Mouse (Mus musculus): Measurements from ENCODE around the gene Pea15a.

Pea15a gene

DNA sequence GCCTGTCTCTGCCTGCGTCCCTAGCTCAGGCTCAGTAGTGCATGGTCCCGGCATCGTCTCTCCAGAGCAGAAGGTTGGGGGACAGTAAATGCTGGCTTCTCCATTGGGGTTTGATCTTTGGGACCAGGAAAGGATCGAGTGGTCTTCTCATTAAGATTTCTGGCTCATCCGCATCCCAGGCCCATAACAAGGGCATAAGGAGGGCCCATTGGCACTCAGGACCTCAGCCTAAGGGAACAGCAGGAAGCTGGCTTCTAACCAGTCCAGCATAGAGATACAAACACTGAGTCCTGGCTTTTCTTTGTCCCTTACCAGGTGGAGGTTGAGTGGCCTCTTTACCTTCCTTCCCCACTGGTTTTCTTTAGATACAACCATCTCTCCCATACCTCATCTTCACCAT is 8.8 kb downstream of the Pea15a start:
- TF ChIP-seq GATA4 (IDR thresholded peaks at IDR 0.05; ENCODE audit: insufficient replicate concordance, low read length): no peak

DNA sequence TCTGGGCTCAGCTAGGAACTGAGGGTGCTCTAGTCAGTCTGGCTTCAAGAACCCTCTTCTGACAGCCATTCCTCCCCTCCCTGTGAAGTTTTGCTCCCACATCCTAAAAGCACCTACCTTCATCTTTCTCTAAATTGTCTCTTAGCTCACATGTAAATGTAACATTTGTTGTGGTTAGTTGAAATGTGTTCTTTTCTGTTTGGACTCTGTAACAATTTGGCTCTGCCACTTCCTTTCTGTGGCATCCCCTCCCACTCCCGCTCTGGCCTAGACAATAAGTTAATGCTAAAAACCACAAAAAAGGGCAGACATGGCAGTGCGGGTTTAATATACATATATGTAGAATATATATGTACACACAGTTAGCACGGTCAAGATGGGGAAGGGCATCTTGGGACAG is 9.5 kb downstream of the Pea15a start:
- no peak for TF ChIP-seq GATA4 (IDR thresholded peaks at IDR 0.05; ENCODE audit: insufficient replicate concordance, low read length)

DNA sequence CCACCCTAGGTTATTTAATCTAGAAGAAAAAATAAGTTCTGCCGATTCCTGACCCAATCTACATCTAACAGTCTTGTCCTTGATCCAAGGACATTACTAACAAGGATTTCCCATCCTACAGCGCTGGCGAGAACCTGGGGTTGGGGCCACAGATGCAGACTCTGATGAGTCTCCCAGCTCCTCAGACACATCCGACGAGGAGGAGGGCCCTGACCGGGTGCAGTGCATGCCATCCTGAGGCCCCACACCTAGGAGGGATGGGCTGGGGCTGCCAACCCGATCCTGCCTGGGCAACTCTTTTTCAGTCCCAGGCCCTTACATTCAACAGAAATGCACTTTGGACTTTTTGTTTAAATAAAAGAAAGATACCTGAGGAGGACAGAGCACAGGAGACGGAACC is 12.2 kb downstream of the Pea15a start:
- no peak for TF ChIP-seq GATA4 (IDR thresholded peaks at IDR 0.05; ENCODE audit: insufficient replicate concordance, low read length)

GRCm38 (mm10) chr1:172192217-172192616 is 14.4 kb downstream of the Pea15a start:
- no peak for TF ChIP-seq GATA4 (IDR thresholded peaks at IDR 0.05; ENCODE audit: insufficient replicate concordance, low read length)

DNA sequence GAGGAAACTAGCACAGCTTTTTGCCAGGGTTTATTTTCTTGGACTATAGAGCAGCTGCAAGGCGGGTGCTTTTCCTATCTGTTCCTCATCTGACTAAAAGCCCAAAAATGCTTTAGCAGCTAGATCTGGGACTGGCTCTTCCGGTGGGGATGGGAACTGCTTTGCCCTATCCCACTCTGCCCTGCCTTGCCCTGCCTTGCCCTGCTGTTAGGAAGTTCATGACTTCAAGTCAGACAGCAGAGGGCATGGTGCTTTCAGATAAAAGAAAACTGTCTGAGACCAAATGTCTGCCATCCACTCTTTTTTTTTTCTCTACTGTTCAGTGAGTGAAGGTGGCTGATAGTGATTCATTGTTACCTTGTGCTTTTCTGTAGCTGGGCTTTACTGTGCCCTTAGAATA is 15.0 kb downstream of the Pea15a start:
- no peak for TF ChIP-seq GATA4 (IDR thresholded peaks at IDR 0.05; ENCODE audit: insufficient replicate concordance, low read length)

- no peak for TF ChIP-seq GATA4 (IDR thresholded peaks at IDR 0.05; ENCODE audit: insufficient replicate concordance, low read length)
These were observed 17.7 kb downstream of the Pea15a start for GRCm38 (mm10) chr1:172188891-172189290.

DNA sequence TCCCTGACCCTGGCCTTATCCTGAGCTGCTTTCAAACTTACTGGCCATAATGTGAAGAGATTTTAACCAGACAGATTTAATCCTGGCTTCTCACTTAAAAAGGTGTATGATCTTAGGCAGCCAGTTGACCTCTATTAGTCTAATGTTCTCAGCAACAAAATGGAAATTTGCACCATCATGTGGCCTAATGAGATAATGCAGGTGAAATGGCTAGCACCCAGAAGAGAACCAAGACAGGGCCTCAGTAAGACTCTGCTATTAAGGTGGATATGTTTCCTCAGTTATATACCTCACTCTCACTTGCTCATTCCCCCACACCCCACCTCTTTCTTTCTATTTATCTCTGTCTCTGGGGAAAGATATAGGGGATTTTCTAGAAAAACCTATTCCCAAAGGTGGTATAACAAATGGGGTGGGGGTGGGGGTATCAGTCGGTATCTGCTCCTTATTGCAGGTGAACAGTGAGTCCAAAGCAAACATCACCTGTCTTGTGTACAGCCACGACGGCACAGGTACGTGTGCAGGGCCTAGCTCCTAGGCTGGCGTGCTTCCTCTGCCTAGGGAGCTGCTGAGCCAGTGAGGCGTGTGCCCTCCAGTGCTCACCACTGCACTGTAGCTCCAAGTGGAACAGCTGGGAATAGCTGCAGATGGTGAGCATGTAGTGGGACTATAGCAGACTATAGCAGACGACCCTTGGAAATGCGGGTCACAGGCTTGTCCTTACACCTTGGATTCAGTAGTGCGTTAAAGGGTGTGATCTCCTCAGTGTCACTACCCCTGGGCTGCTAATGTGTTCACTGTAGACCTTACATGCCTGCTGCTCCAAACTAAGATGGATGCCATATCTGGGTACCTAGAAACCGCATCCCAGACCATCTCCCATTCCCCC is 20.0 kb downstream of the Pea15a start:
- TF ChIP-seq GATA4 (IDR thresholded peaks at IDR 0.05; ENCODE audit: insufficient replicate concordance, low read length): no peak

DNA sequence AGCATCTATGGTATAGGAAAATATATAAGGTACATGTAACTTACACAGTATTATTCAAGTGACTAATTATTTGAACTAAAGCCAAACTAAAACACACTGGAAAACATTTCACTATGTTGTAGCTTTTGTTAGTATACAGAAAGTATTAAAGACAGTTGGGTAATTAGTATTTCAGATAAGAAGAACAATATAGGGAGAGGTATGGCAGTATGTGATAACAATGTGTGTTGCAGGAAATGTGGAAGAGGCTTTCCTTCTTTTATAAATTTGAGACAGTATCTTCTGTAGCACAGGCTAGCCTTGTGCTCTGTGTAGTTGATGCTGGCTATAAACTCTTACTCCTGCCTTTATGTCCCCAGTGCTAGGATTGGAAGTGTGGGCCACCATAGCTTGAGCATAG is 22.7 kb downstream of the Pea15a start:
- TF ChIP-seq GATA4 (IDR thresholded peaks at IDR 0.05; ENCODE audit: insufficient replicate concordance, low read length): no peak

- TF ChIP-seq GATA4 (IDR thresholded peaks at IDR 0.05; ENCODE audit: insufficient replicate concordance, low read length): no peak
These were observed 23.5 kb downstream of the Pea15a start for GRCm38 (mm10) chr1:172183056-172183455.

- no peak for TF ChIP-seq GATA4 (IDR thresholded peaks at IDR 0.05; ENCODE audit: insufficient replicate concordance, low read length)
These were observed 24.8 kb downstream of the Pea15a start for GRCm38 (mm10) chr1:172181777-172182176.

DNA sequence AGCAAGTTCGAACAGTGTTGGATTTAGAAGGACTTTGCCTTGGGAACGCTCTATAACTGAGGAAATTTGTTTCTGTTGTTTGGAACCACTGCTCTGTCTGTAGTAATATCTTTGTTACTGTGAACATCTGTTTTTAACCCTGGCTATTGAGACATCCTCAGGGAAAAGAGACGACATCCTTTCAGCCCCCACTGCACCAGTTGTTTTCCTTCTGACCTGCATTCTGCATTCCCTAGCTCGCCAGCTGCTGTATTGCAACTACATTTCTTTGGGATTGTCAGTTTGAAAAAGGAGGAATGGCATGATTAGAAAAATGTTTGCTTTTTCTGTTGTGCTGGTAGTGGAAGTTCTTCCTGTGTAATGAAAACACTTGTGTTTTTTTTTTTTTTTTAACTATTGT is 25.7 kb downstream of the Pea15a start:
- TF ChIP-seq GATA4 (IDR thresholded peaks at IDR 0.05; ENCODE audit: insufficient replicate concordance, low read length): no peak

DNA sequence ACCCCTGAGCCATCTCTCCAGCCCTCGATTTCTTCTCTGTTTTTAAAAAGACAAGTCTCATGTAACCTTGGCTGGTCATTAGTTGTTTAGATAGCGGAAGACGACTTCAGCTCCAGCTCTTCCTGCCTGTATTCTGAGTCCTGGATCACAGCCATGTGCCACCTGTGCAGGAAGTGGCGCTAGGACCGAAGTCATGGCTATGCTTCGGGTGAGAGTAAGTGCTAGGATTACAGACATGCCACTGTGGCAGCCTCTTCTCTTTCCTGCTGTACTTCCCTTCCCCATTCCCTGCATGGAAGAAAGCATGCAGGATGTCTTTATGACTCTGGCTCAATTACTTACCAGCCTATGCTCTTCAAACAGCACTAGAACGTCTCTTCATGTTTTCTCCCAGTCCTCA is 27.5 kb downstream of the Pea15a start:
- TF ChIP-seq GATA4 (IDR thresholded peaks at IDR 0.05; ENCODE audit: insufficient replicate concordance, low read length): no peak

DNA sequence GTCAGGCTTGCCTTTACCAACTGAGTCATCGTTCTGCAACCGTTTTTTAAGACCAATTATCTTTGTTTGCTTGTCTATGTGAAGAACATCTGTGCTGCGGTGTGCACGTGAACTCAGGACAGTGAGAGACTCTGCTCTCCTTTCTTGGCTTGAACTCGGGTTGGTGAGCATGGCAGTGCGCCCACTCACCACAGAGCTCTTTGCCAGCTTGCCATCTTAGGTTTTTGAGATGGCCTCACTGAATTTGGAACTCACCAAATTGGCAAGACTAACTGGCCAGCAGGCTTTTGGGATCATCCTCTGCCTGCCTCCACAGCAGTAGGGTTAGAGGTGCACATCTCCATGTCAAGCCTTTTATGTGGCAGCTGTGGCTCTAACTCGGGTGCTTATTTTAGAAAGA is 28.8 kb downstream of the Pea15a start:
- TF ChIP-seq GATA4 (IDR thresholded peaks at IDR 0.05; ENCODE audit: insufficient replicate concordance, low read length): no peak

GRCm38 (mm10) chr1:172173181-172173580 is 33.4 kb downstream of the Pea15a start:
- no peak for TF ChIP-seq GATA4 (IDR thresholded peaks at IDR 0.05; ENCODE audit: insufficient replicate concordance, low read length)

- TF ChIP-seq GATA4 (IDR thresholded peaks at IDR 0.05; ENCODE audit: insufficient replicate concordance, low read length): no peak
These were observed 34.2 kb downstream of the Pea15a start for GRCm38 (mm10) chr1:172172381-172172780.

- TF ChIP-seq GATA4 (IDR thresholded peaks at IDR 0.05; ENCODE audit: insufficient replicate concordance, low read length): no peak
These were observed 36.8 kb downstream of the Pea15a start for GRCm38 (mm10) chr1:172169809-172170208.

DNA sequence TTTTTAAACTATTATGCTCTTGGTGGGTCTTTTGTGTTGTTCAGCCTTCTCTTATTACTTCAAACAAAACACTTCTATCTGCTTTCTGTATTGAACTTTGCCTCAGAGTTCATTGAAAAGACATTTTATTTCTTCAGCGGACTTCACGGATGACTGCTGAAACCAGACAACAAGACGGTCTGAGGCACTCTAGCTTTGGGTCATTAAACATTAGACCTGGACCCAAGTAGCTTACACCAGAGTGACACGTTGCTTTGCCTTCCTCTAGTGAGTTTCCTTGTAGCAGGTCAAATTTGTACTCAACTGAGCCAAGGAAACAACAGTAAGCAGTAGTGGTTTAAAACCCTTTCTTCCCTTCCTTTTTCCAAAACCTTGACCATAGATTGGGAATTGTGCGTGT is 38.7 kb downstream of the Pea15a start:
- TF ChIP-seq GATA4 (IDR thresholded peaks at IDR 0.05; ENCODE audit: insufficient replicate concordance, low read length): no peak
